Mouse (Mus musculus): Measurements from ENCODE around the gene Sema3c.
A peak's percentile ranks its signal among the peaks of the same experiment; 100 is the strongest.

Sema3c gene

GRCm38 (mm10) chr5:17647643-17648226 is 73.7 kb downstream of the Sema3c start:
- no peak for DNase-seq (ENCODE audit: low spot score in 2 of 2)

- no peak for DNase-seq (ENCODE audit: low spot score in 2 of 2)
Measured at GRCm38 (mm10) chr5:17648865-17649542, 74.9 kb downstream of the Sema3c start.

GRCm38 (mm10) chr5:17661223-17661622 is 87.1 kb downstream of the Sema3c start:
- DNase-seq (ENCODE audit: low spot score in 2 of 2) = no peak

GRCm38 (mm10) chr5:17671356-17671755 is 97.3 kb downstream of the Sema3c start:
- DNase-seq (ENCODE audit: low spot score in 2 of 2) = no peak

DNA sequence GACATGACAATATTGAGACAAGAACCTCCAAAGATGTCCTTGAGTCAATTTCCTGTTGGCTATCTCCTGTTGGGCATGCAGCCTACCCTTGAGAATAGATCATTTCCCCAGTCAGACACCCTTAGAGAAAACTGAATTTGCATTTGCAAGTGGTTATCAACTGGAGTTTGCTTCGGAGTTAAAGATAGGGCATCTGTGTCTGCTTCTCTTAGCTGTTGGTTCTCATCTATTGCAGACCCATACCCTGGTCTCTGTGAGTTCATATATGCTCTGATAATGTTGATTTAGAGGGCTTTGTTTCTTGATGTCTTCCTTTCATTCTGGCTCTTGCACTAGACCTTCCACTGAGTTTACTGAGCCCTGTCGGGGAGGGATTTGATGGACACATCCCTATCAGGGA is 106.8 kb downstream of the Sema3c start:
- no peak for DNase-seq (ENCODE audit: low spot score in 2 of 2)

DNA sequence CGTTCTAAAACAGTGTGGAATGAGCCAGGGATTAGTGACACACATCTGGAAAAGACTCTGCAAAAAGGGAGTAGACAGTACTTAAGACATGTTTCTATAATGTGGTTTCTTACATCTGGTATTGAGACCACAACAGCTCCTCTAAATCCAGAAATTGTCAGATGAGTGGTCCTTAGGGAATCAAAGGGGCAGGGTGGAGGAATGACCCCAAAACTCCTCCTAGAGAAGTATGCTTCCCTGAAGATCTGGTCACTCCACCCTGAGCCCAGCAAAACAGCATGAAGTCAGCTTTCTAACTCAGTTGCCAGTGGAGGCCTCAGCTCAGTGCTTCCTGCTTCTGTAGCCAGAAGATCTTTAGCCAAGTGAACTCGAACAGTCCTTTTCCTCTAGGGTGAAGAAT is 115.0 kb downstream of the Sema3c start:
- peak in 1 of 2 experiments; percentile 19 for DNase-seq (ENCODE audit: low spot score in 2 of 2)

DNA sequence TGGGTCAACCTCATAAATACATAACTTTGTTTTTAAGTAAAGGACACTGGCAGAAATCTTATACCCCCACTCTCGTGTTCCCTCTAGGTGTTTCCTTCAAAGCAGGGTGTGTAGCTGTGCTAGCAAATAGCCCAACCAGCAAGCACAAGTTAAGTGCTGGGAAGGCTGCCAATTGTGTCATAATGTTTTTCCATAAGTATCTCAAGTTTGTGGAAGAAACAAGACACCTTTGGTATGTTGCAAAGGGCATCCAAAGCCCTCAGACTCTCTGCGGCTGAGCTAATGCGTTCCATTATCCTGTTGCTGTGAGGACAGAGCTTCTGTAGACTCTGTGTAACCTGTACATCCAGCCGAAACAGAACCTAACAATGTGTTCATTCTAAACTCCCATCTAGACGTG is 115.5 kb downstream of the Sema3c start:
- DNase-seq (ENCODE audit: low spot score in 2 of 2) = peak in 1 of 2 experiments; percentile 19

DNA sequence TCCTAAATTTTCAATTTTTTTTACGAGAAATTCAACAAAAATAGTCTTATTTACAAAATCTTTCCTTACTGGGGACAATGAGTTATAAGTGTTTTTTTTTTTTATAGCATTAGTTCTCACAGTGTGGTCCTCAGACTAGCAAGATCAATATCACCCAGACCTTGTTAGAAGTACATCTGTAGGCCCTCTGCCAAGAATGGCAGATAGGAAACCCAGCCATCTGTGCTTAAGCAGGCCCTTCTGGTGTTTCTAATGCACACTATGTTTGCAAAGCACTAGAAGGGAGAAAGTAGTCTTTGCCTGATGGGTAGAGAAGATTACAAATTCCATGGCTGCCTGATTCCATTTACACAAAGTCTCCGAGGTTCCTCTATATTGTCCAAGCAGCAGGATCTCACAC is 121.3 kb downstream of the Sema3c start:
- DNase-seq (ENCODE audit: low spot score in 2 of 2) = no peak

- no peak for DNase-seq (ENCODE audit: low spot score in 2 of 2)
Measured at GRCm38 (mm10) chr5:17698905-17699304, 124.8 kb downstream of the Sema3c start.

DNA sequence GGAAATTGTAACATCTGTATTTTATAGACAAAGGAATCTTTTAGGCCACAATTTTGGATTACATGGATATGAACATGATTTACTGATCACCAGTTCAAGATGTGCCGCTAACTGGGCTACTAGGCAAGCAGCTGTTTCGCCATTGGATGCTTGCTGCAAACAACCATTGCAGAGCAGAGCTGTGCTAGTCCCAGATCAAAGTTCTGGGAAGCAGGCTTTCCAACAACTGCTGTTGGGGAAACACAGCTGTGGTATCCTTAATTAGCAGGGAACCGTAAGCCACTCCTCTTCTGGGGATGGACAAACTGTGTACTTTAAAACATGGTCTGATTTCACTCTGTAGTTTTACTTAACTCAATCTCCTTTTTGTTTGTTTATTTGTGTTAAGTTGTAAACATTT is 130.1 kb downstream of the Sema3c start:
- DNase-seq (ENCODE audit: low spot score in 2 of 2) = no peak

GRCm38 (mm10) chr5:17707086-17707485 is 133.0 kb downstream of the Sema3c start:
- DNase-seq (ENCODE audit: low spot score in 2 of 2) = no peak

DNA sequence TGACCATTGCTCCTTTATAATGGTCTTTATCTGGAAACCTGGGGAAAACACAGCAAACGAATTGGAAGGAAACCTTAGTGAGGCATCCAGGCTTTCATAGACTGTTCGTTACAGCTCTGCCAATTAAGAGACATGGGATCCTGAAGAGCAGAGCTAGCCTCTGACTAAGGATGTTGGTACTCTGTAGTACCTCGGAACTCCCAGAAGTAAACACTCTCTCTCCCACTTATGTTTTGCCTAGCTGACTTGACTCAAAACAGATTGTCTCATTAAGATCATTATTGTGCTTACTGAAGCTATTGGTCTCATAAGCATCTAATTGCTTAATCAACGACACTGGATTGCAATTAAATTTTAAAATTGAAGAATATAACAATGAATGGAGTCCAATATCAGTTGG is 138.3 kb downstream of the Sema3c start:
- DNase-seq (ENCODE audit: low spot score in 2 of 2) = no peak

GRCm38 (mm10) chr5:17715206-17715605 is 141.1 kb downstream of the Sema3c start:
- DNase-seq (ENCODE audit: low spot score in 2 of 2) = no peak

DNA sequence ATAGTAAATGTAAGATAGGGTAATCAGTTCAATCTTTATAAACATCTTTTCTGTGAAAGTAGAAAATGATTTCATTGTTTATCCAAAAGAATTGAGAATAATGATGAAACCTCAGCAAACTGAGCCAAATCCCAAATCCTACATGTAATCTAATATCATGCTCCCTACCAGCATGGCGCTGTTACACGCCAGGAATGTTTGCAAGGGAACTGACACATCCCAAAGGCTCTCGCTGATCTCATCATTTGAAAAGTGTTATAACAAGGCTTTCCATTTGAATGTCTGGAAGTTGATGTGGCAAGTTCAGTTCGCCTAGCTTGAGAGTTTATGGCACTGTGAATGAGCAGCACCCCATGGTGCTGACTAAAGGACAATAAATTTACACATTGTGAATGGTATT is 145.9 kb downstream of the Sema3c start:
- DNase-seq (ENCODE audit: low spot score in 2 of 2) = no peak

DNA sequence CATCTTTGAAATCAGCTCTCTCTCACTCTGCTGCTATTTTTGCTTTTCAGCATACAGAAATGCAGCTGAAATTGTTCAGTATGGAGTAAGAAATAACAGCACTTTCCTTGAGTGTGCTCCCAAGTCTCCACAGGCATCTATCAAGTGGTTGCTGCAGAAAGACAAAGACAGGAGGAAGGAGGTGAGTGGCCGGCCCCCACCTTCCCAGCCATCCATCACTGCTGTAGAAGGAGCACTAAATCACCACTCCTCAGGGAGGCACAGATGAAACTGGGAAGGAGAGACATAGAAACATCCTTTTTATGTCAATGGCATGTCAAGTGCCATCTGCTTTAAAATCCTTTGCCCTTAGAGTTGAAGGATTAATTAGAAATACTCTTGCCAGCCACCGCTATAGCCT is 149.9 kb downstream of the Sema3c start:
- DNase-seq (ENCODE audit: low spot score in 2 of 2) = no peak

DNA sequence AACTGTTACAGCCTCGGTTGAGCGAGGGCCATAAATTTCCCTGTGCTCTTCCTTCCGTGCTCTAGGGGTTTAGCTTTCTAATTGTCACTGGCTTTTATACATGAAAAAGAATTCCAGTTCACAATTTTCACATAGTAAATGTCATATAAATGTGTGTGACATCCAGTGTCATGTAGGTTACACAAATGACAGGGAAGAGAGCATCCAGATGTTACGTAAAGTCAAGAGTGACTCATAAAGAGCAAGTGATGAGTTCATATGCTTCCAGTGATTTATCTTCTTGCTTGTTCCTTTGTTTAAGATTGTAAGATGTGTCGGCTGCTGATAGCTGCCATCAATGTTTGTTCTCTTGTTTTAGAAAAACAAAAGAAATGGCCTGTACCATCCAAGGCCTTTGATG is 154.0 kb downstream of the Sema3c start:
- DNase-seq (ENCODE audit: low spot score in 2 of 2) = no peak

DNA sequence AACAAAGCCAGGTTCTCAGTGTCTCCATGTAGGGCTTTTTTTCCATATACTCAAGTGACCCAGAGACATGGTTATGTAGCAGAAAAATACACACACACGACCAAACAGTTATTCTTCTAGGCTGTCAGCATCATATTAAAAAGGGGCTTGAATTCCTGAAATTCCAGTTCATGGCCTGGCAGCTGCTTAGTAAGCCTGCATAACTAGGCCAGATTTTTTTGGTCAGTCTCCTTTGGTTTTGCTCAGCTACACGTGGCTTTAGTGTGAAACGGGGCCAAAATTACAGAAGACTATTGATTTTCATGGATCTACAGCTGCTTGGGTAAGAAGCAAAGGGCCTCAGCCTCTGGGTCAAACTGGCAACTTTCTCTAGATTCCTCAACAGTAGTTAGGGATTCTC is 165.7 kb downstream of the Sema3c start:
- DNase-seq (ENCODE audit: low spot score in 2 of 2) = no peak

GRCm38 (mm10) chr5:17746520-17746919 is 172.4 kb downstream of the Sema3c start:
- no peak for DNase-seq (ENCODE audit: low spot score in 2 of 2)

GRCm38 (mm10) chr5:17747143-17747542 is 173.1 kb downstream of the Sema3c start:
- no peak for DNase-seq (ENCODE audit: low spot score in 2 of 2)

DNA sequence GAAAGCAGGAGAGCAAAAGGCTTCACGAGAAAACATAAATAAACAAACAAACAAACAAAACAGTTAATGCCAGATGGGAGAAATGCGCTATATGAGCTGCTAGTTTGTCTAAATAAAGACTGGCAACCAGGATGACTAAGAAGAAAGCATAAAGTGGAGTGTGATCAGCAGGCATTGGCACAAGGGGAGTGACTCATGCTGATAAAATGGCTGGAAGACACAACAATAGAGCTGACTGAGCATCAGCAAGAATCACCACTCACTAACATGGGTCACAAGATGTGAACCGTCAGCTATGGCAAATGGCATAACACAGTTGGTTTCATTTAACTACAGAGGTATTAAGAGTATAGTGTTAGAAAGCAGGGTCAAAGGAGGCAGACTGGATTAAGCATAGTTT is 174.2 kb downstream of the Sema3c start:
- DNase-seq (ENCODE audit: low spot score in 2 of 2) = no peak

DNA sequence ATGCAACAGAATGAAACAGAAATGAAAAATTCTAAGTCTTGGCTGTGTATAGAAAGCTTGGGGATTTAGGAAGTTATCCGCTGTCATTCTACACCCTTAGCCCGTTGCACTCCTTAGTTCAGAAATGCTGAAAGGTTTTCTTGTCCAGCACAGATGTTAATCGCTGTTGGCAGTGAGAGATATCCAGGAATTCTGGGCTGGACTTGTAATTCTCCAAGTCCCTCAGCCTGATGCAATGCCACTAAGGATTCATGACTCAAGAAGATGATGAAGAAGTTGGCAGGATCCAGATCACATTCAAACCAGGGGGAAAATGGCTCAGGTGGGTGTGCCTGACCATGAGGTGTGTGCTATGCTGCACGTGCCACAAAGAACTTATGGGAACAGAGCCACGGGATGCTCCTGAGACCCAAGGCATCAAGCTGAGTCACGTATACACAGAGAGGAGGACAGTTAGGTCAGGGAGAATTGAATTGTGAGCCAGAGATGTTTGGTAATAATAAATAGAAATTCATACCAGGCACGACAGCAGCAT is 179.5 kb downstream of the Sema3c start:
- no peak for DNase-seq (ENCODE audit: low spot score in 2 of 2)

- DNase-seq (ENCODE audit: low spot score in 2 of 2) = no peak
Measured at GRCm38 (mm10) chr5:17766006-17766677, 192.1 kb downstream of the Sema3c start.

GRCm38 (mm10) chr5:17770328-17770727 is 196.2 kb downstream of the Sema3c start:
- no peak for DNase-seq (ENCODE audit: low spot score in 2 of 2)
